Mouse (Mus musculus) thymus, postnatal 14 days (tissue): ENCODE data around the gene Ptprg.
"Not testable (repeated sequence)": the region's sequence is repeated elsewhere in the genome, so short reads cannot be mapped to it uniquely, and the experiment has no call there.

ENCODE experiments used
- DNase-seq: peaks from one replicate; pipeline ENCODE4 v3.0.0; 2021

Ptprg gene

GRCm38 (mm10) chr14:12284141-12284912, 731.0 kb downstream of the Ptprg start, which contains the start of gene 3830406C13Rik:
3830406C13Rik (plus strand) TSS chr14:12284173.
- DNase-seq, result peak; percentile 83

DNA sequence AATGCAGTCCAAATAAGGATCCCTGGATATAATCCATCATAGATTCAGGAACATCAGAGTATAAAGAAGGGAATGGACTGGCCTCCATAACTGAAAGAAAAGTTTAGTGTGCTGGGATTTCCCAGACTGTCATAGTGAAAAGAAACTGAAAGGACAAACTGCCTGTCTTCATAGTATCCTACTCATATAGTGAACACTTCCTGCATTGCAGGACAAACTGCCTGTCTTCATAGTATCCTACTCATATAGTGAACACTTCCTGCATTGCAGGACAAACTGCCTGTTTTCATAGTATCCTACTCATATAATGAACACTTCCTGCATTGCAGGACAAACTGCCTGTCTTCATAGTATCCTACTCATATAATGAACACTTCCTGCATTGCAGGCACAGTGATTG, 736.4 kb downstream of the Ptprg start:
- not testable (repeated sequence) for DNase-seq
